Mouse (Mus musculus) left cerebral cortex, adult 11 months (tissue): Measurements from ENCODE around the gene Tspan10.
"Not testable (repeated sequence)": the region's sequence is repeated elsewhere in the genome, so short reads cannot be mapped to it uniquely, and the experiment has no call there.

Source experiments
- DNase-seq: peaks from one replicate; pipeline ENCODE4 v3.0.0; 2022; ENCODE audit warnings: low spot score

Gene Tspan10

DNA sequence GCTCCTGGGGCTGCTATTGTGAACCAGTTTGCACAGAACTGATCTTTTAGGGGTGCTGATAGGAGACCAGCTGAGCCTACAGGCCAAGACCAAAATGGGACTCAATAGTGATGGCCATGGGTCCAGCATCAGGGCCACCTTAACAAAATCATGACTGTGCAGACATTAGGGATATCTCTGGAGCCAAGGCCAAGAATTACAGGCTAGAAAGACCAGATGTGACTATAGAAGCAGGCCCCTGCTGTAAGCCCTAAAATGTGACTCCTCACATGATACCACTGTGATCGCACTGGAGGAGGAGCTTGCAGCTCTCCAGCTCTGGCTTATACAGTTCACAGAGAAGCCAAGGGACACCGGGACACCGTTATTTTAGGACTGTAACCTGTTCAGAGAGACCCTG lies at the start of gene Tspan10:
TSS of gene Tspan10 (plus strand) at position 301 of the 400 bp plus-strand sequence.
- DNase-seq, result no peak

DNA sequence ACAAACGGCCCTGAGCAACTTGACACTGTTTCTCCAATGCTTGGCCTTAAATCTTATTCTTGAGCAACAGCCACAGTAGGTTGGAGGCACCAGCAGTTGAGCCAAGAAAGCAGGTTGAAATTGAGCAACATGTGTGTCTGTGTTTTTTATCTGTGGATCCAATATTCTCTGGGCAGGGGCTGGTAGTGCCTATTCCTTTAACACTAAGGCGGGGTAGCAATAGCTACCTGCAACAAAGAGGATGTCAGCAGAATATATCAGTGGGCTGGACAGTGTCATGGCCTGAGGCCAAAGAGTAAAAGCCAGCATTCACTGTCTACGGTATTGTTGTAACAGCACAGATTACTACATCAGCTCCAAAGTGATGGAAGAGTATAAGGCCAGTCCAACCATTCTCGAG lies 46.8 kb upstream of the Tspan10 start:
- no peak for DNase-seq

DNA sequence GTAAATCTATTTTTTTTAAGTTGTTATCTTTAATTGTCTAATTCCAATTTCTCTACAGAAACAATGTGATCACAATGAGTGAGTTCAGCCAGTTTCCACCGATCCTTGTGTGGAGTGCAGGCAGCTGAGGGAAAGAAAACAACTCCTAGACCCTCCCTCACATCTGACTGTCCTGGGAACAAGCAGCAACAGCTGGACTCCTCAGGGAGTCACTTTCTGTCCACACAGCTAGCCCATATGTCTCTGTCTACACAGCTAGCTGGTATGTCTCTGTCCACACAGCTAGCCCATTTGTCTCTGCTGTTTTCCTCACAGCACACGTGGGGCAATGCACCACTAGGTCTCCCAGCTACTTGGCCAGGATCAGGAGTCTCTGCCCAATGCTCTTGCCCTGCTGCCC lies 44.8 kb upstream of the Tspan10 start:
- DNase-seq, result no peak

DNA sequence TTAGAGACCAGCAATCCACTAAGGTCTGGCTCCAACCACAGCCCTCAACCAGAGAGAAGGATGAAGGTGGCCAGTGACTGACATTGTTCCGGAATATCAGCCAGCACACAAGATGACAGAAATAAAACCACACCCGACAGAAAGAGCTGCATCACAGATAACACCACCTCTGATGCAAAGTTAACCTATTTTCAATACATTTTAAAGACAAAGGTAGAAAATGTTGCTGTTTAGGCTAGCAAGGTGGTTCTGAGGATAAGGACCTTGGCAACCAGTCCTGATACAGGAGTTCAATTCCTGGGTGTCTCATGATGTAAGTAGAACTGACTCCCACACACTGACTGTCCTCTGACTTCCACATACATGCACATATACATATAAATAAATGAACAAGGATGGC lies 43.1 kb upstream of the Tspan10 start:
- DNase-seq, result no peak

DNA sequence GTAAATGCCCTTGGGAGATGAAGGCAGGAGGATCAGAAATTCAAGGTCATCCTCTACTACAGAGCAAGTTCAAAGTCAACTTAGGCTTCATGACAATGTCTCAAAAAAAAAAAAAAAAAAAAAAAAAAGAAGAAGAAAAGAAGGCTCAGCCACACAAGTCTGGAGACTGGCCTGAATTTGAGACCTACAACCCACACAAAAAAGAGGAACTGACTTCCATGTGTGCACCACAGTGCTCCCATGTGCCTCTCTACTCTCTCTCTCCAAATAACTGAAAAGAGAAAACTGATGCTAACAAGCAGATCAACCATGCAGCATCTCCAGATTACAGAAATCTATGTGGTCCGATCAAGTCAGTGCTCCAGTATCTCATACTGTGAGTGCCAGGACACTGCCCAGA lies 37.6 kb upstream of the Tspan10 start:
- DNase-seq, result no peak

DNA sequence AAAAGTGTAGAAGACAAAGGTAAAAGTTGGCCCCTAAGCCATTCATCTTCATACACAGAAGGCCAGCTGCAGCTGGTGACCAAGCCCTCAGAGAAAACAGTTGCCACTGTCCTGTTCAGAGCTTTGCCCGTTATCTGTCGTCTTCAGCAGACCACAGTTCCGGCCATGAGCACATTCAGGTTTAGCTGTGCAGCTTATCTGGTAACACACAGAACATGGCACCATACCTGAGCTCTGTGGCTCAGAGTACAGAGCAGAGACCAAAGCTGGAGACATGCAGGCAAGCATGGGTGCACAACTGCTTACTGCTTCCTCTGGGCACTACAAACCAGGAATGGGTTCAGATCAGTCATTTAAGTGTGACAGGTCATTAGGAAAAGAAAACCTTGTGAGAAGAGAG lies 36.6 kb upstream of the Tspan10 start:
- no peak for DNase-seq

DNA sequence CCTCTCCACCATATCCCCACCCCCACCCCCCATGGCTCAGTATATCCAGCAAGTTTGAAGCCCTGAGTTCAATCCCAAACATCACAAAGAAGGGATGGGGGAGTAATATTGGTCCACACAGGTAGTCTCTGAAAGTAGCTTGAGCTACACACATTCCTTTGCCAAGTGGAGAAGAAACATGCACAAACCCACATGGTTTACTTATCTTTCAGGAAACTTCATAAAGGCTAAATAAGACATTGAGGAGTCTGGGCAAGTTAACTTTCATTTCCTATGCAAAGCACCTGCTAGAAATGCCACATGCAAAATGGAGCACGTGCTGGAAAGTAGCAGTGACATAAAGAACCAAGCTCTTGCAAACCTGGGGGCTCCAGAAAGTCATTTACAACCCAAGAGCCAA lies 36.0 kb upstream of the Tspan10 start:
- no peak for DNase-seq

DNA sequence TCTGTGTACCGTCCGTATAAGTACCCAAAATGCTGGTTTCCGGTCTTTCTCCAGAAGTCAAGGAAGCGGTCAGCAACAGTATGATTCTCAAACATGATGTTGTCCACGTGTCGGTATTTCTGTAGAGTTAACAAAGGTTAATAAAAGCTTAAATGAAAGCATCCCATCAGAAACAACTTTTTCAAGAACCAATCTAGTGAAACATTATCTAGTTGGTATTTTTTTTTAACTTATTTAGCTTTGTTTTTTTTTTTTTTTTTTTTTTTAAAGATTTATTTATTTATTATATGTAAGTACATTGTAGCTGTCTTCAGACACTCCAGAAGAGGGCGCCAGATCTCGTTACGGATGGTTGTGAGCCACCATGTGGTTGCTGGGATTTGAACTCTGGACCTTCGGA lies 28.8 kb upstream of the Tspan10 start:
- not testable (repeated sequence) for DNase-seq

DNA sequence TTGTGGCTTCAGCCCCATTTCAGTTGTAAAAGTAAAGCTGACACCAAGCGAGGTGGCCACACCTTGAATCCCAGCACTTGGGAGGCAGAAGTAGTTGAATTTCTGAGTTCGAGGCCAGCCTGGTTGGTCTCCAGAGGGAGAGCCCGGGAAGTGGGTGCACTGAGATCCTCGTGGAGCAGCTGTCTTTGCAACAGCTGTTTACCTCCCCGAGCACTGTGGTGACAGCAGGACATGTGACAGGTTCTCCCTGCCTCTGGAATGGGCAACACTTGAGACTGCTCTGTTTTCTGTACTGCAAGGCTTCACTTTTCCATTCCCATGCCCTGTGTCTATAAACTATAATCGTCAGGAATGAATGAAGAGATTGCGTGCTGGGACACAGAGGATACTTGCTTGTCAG lies 24.6 kb upstream of the Tspan10 start:
- DNase-seq, result no peak

DNA sequence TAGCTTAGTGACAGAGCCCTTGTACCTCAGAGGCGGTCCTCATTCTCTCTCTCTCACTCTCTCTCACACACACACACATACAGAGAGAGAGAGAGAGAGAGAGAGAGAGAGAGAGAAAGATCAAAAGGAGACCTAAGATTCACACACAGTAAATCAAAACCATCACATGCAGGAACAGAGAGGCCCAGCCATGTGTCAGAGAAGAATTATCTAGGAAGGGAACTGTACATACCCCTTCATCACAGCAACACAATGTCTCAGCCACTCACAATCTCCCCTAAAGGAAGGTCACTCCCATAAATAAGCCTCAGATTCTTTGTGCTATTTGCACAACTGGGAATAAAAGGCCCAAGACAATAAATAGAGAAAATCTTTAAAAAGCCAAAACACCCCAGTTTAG lies 23.9 kb upstream of the Tspan10 start:
- no peak for DNase-seq

DNA sequence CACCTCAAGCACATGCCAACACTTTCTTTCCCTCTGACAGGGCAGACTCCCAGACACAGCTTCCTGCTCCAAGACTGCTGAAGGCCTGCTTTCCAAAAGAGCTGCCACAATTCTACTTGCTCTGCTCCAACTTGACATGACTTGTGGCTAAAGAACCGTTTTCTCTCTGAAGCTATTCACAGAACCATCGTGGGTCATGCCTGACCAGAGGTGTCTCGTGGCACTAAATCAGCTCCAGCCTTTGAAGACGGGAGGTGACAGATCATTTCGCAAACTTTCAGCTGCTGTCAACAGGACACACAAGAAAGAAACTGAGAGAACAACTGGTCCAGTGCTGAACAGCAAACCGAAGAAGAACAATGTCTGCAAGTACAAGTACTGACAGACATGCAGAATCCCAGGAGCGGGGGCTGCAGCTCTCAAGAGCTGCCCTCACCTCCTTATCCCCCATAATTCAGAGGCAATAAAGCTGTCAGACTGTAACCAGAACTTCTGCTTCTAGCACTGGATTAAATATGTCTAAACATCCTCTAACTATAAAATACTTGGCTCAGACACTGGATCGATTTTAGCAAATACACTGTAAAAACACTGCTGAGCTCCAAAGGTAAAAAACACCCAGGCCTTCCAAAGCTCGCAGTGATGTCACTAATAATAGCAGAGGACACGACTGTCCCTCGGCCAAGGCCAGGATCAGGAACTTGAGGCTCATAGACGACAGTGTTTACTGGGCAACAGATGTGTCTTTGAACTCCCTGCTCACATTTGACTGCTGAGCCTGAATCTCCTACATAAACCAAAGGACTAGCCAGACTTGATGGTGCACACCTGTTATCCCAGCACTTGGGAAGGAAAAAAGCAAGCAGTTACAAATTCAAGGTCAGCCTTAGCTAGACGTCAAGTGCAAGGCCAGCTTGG lies 19.5 kb upstream of the Tspan10 start:
- no peak for DNase-seq

DNA sequence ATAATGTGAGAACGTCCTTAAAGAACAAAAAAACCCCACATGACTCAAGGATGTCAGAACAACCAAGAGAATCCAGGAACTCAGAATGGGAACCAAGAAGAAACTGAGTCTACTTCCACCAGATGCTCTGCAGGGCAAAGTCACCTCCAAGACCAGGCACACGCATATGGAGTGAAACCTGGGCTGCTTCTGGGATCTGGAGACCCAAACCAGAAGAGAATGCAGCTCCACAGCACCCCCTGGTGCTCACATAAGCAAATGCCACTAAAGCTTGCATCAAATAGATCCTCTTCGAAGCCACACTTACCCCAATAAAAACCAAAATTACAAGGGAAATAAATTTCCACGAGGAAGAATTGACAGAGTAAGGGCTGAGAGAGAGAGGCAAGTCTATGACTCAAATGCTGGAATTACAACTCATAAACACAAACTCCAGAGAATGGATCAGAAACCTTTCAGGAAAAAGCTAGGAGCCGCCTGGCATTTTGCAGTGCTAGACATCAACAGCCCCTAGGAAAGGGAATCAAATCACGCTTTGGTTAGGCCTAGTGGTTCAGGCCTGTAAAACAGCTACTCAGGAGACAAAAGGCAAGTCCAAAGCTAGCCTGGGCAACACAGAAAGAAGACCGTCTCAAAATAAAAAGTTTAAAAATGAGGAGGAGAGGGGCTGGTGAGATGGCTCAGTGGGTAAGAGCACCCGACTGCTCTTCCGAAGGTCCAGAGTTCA lies 18.7 kb upstream of the Tspan10 start:
- DNase-seq, result peak; percentile 14

DNA sequence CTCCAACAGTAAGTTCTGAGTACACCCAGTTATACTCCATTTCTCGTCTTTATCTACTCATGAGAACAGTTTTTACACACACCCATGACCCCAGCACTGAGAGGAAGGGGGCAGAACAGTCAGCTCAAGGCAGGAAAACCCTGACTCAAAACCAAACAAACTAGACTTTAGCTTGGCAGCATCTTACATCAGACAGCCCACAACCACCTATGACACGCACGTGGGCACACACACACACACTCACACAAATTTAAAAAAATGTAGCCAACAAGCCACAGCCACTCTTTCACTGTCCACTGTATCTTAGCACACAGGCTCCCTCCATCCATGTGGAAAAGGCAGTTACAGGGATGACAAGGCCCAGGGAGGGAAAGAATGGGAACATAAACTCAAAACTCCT lies 15.7 kb upstream of the Tspan10 start:
- DNase-seq, result no peak

DNA sequence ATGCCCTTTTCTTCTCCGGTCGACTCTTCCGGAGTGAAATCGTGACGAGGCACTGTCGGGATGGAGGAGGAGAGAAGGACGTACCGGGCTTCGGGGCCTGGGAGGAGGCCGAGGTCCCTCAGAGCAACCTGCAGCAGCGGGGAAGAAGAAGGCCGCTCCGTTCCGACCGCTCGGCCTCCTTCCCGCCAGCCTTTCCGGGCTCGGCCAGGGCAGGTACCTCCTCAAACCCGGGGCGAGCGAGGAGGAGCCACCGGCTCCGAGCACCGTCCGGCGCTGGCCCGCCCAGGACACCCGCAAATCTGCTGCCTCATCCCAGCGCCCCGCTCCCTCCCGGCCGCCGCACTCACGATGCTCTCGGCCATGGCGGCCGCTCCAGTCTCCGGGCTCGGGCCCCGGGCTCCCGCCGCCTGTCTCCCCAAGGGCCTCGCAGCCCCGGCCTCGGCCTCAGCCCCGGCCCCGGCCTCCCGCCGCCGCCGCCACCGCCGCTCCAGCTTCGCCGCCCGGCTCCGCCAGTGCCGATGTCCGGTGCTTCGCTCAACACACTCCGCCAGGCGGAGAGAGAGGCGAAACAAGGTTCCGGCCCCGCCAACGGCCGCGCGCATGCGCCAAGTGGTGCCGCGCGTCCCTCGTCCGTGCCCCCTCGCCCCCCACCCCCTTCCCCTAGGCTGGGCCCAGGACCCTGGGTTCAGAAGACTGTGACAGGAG lies 5.1 kb upstream of the Tspan10 start, which contains the start of gene Nploc4:
TSS of gene Nploc4 (minus strand) at position 557 of the 705 bp plus-strand sequence.
- DNase-seq, result peak; percentile 62

DNA sequence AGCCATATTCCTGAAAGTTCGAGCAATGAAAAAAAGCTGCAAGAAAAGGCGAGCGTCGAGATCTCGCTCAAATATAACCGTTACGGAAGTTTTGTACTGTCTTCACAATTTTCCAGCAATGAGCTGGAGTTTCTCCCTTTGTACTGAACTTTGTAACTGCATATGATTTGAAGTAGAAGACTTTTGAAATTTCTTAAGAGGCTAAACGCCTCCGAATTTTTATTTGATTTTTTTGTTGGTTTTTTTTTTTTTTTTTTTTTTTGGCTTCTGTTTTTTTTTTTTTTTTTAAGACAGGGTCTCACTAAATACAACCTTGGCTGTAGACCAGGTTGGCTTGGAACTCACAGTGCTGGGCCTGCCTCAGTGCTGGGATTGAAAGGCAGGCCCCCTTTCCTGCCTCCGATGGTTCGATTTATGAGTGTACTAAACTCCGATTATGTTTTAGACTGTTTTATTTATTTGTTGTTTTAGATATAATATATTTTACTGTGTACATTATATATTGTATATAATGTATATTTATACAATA lies 4.5 kb upstream of the Tspan10 start:
- DNase-seq, result no peak

DNA sequence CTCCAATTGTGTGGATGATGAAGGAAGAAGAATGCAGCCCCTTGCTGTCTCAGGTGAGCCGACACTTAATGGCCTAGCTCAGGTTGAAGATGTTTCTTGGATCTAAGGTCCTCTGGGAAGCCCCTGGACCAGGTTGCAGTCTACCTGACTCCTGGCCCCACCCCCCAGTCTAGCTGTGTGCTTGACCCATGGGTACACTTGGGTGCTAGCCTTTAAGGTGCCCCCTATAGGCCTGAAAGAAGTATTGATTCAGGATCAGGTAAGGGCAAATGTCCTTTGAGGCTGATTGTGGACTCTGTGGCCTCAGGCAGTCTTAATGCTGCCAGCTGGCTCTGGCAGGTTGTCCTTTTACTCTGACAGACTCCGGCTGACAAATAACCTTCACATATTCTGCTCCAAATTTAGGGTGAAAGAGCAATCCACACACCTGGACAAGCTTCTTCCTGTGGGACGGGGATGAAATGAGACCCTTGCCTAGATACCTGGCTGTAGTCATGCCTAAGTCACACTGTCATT lies 379 bp downstream of the Tspan10 start:
- DNase-seq, result no peak

DNA sequence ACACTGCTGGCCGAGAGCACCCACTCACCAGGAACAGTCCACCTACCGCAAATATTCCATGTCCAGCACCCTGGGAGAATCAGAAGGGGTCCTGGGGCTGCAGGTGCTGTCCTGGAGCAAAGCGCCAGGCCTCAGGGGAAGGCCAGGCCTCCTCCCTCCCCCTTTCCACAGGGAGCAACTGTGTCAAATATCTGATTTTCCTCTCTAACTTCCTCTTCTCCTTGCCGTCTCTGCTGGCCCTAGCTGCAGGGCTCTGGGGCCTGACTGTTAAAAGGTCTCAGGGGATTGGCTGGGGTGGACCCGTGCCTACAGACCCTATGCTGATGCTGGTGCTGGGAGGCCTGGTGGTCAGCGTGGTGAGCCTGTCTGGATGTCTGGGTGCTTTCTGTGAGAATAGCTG lies 1.7 kb downstream of the Tspan10 start:
- no peak for DNase-seq

DNA sequence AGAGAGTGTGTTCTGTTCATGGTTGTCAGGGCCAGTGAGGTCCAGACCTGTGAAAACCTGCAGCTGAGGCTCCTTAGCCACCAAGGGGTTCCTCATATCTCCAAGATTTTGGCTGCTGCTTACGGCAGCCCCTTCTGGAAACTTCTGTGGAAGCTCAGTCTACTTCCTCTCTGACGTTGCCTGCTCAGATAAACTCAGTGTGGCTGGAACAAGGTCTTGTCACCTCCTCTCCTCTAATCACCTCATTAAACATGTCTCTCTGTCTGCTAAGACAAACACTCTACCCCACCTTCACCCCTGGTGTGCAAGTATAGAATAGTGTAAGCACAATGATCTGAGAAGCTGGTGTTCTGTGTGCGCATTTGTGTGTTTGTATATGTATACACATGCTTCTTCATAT lies 3.0 kb downstream of the Tspan10 start:
- no peak for DNase-seq

DNA sequence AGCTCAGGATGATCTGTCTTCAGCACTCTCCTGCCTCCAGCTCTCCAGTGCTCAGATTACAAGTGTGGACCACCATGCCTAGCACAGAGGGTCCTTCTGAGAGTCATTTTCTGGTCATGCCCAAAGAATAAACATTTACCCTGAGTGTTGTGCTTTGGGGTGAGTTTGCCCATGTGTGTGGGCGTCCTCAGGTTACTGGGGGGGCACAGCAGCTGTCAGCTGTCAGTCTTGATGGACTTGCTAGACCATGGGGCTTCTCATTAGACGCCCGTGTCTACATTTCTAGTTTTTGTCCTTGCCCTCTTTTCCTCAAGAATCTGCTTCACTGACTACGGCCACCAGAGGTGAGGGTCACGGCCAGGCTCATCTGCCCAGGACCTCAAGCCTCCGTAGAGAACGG lies 4.7 kb downstream of the Tspan10 start:
- DNase-seq, result no peak

DNA sequence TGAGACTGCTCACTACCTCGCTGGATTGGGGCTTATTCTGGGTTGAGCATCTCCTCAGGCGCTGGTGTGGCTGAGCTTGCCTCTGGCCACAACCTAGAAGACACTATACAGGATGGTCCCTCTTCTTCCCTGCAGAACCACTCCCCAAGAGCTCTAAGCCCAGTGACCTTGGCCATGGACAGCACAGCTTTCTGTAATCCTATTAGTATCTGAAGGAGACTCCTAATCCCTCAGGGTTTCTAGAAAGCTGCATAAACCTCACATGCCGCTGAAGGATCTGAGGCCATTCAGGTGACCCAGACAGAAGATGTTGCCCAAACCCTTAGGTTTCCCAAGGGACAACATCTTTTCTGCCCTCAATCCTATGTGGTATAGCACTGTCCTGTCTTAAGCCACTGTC lies 9.8 kb downstream of the Tspan10 start:
- DNase-seq, result no peak

DNA sequence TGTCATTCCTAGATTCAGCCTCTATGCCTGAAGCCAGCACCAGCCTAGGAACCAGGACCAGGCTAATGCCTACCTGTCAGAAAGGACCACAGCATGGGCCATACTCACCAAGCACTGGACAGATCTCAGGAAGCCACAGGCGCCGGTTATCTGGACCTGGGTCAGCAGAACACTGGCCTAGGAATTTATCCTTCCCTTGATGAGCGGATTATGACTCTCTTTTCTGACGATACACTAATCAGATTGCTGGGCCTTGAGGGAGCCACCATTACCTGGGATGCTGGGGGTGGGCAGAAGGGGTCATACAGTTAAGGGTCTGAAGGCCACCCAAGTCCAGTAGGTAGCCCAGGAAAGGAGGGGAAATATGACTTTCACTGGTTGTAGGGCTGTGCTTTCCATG lies 10.9 kb downstream of the Tspan10 start, which contains the start of gene Pde6g:
TSS of gene Pde6g (minus strand) at position 195 of the 400 bp plus-strand sequence.
- DNase-seq, result no peak

DNA sequence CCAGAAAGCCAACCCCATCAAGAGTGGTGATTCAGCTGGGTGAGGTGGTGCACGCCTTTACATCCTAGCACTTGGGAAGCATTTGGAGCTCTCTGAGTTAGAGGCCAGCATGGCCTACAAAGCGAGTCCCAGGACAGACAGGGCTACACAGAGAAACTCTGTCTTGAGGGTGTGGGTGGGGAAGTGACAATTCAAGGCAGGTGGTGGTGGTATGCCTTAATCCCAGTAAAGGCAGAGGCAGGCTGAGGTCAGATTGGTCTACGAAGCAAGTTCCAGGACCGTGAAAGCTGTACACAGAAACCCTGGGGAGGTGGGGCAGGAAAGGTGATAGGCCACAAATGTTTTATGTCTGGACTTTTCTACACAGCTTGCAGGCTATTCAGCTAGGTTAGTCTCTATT lies 12.5 kb downstream of the Tspan10 start:
- no peak for DNase-seq
